Mouse (Mus musculus) spleen, postnatal 36 days (tissue): ENCODE data around the gene Gnl1.
"Not testable (repeated sequence)": the region's sequence is repeated elsewhere in the genome, so short reads cannot be mapped to it uniquely, and the experiment has no call there.

Source experiments
- DNase-seq, 2 experiments: peaks; one replicate each; pipeline ENCODE4 v3.0.0; 2022; ENCODE audit warnings: low spot score in 2 of 2, mixed read lengths in 1 of 2

The Gnl1 gene

DNA sequence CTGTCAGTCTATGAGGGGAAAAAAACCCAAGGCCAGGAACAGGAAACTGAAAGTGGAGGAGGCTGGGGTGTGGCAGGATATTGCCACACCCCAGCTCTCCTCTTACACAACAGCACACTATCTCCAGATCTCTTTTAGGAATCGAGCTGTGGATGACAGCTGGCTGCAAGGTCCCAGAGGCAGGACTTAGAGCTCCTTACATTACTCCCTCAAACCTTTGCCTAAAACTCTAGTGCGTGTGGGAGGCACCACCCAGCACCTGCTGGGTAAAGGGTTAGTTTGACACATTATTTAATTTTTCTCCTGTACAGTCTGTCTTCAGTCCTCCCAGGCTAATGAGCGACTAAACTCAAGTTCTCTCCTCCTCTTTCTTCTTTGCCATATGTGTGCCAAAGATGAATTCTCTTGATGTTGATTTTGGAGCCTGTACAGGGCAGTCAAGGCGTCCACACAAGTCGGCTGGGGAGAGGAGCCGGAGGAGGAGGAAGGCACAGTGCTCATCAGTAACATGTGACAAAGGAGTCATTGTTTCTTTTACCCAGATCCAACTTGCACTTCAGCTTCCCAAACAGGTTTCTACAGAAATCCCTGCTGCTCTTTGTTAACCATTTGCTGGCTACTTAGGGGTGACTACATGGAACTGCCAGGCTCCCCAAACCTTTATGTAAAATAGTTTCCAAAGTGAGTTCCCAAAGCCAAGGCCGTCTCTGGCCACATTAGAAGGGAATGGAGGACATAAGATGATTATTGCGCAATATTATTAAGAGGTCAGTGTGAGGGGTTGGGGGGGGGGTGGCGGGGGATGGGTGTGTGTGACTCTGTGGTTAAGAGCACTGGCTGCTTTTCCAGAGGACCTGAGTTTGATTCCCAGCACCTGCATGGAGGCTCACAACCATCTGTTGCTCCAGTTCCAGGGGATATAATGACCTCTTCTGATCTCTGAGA, 44.3 kb downstream of the Gnl1 start:
- DNase-seq: peak; percentile 60 to 71

DNA sequence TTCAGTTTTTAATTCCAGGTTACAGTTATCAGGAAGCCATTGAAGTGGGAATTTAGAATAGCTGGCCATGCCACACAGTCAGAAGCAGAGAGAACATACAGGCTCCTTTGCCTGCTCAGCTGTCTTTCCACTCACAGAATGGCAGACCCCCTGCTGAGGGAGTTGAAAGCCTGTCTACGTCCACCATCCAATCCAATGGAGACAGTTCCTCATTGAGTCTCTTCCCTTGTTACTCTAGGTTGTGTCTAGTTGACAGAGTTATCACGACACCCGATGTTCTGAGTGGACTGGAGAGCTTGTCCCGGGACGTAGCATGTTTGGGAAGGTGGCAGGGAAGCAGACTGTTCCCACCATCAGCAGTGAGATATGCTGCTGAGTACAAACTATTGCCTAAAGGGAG, 45.5 kb downstream of the Gnl1 start:
- no peak for DNase-seq

DNA sequence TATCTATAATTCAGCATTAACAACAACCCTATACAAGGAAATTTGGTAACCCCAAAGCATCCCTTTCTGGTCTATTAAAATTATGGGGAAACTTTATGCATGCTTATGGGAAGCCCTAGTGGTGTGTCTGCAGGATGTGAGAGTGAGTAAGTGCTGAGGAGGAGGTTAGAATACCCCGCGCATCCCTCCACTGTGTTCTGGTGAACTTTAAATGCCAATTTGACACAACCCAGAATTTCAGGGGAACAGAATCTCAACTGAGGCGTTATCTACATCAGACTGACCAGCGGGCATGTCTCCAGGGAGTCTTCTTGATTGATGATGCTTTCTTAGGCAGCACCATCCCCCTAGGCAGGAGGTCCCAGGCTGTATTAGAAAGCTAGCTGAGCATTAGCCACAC, 46.2 kb downstream of the Gnl1 start:
- no peak for DNase-seq

DNA sequence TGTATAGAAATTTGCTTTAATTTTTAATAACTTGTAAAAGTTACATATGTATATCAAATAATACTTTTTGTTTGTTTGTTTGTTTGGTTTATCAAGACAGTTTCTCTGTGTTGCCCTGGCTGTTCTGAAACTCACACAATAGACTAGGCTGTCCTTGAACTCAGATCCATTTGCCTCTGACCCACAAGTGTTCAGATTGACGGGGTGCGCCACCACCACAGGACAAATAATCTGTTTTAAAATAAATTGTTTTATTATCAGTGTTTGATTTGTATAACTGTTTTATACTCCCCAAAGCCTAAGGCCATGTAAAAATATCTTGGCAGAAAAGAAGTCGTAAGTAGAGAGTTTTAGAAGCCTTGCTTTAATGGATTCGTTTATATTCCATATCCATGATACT, 48.0 kb downstream of the Gnl1 start:
- no peak for DNase-seq

DNA sequence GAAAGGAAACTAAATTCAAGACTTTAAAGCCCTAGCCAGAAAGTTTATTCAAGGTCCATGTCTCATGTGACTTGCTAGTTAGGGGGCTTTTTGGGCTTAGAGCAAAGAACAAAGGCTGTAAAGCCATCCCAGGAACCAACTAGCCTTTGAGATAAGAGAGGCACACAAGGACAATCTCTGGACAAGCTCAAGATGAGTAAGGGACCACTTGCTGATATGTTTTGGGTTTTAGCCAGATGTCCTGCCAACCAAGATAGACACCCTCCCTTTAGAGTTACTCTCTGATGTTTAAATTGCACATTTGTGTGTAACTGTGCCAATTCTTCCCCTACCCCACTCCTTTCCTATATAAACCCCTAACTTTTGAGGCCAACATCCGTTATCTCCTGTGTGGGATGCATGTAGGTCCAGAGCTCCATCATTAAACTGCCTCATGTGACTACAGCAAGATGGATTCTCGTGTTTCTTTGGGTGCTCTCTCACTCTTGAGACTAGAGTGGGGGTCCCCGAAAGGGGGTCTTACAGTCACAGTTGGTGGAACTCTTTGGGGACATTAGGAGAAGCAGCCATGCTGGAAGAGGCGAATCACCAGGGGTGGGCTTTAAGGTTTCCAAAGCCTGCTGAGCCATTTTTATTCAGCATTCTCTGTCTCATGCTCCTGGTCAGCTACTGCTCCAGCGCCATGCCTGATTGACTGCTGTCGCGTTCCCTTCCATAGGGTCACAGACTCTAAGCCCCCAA, 49.4 kb downstream of the Gnl1 start:
- no peak for DNase-seq

DNA sequence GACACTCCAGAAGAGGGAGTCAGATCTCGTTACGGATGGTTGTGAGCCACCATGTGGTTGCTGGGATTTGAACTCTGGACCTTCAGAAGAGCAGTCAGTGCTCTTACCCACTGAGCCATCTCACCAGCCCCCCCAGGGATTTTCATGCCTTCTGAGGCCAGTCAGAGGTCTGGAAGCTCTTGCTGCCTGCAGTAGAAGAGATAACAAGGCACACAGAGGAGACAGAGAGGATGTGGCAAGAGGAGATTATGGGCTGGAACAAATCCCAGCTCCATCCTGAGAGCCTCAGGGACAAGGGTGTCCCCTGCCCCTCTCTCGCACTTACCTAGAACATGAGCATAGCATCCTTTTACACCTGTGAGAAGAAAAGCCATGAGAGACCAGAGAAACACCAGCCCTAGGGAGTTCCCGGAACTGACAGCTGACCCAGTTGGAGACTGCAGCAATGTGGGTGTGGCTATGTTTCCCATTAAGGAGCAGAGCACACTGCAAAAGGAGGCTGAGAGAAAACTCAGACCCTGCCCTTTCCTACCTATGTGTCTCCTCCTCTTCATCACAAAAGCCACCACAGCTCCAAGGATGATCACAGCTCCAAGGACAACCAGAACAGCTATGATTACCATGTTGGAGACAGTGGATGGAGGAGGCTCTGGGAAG, 50.5 kb downstream of the Gnl1 start:
- peak in 1 of 2 experiments; percentile 59 for DNase-seq

DNA sequence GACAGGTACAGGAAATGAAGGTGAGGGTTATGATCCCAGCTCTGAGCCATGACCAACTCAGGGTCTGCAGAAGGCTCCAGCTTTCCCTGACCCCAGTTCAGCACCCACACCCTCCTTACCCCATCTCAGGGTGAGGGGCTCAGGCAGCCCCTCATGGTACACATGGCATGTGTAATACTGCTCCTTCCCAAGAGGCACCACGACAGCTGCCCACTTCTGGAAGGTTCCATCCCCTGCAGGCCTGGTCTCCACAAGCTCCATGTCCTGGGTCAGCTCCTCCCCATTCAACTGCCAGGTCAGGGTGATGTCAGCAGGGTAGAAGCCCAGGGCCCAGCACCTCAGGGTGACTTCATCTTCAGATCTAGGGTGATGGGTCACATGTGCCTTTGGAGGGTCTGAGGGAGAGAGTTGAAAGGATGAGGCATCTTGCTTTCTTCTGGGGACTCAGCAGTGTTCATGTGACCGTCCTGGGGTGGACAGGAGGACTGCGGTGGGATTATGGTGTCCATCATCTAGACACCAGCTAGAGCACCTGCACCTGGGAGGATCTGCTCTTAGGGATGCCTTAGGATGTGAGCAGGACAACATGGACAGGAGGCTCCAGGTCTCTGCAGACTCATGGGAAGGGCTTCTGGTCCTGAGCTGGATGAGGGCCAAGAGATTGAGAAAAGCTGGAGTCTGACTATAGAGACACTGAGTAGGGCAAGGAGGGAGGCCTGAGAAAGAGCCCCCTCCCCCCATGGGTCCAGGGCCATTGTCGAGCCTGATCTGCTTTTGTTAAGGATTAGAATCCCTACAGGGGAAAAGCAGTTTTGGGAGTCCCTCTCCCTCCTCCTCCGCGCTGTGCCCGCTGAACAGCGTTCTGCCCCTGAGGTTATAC, 51.3 kb downstream of the Gnl1 start:
- DNase-seq: not testable (repeated sequence)

DNA sequence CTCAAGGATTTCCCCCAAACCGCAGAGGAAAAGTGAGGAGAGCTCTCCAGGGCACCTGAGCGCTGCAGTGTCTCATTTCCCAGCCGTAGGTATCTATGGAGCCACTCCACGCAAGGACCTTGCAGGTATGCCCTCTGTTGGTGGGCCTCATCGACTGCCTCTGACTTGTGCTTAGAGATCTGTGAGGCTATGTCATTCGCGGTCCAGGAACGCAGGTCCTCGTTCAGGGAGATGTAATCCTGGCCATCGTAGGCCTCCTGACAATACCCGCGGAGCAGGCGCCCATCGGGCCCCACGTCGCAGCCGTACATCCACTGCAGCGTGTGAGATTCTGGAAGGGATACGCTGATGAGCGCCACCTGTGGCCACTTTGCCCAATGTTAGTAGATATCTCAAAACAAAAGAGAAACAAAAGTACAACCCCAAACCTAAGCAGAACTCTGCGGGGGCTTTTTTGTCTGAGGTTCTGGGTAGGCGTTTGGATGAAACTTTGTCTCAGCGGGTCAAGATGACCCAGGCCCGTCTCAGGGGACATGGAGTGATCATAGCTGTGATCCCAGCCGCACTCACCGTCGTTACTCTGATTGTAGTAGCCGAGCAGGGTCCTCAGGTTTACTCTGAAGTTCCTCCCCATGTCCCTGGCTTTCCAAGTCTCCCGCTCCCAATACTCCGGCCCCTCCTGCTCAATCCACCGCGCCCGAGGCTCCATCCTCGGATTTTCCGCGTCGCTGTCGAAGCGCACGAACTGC, 52.1 kb downstream of the Gnl1 start:
- DNase-seq: peak; percentile 61 to 73

DNA sequence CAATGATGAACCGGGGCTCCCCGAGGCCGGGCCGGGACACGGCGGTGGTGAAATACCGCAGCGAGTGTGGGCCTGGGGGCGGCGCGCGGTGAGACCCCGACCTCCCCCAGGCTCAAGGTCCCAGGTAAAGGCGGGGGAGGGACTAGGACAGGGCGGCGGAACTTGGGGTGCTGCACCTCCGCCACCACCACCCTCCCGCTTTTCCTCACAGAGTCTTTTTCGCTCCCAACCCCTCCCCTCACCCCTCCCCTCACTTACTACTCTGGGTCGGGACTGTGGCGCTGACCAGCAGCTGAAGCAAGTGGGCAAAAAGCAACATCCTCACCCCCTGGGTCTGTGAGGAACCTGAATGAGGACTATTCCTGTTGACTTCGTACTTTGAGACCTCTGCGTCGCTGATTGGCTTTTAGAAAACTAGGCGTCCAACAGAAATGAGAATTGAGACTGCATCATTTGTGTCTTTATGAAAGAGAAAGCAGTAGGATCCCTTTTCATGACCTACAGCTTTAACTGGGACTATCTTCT, 52.8 kb downstream of the Gnl1 start, which contains the start of gene H2-T23:
Gene H2-T23 (minus strand): TSS at position 505 of the 525 bp plus-strand sequence.
- DNase-seq: peak; percentile 83 to 89

DNA sequence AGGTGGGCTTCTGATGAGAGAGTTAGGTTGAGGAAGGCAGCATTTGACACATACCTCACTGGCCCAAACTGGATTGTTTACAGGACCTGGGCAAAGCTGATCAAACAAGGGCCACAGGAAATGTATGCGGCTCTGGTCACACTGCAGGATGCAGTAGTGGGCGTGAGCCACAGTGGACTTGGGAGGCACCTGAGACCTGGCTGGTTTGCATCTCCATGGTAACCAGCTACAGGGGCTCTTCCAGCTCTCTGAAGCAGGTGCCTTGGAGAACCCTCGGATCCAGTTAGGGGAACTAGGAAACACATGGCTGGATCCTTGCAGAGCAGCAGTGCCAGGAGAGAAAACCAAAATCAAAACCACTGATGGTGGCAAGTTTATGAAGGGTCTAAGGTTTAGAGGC, 54.9 kb downstream of the Gnl1 start:
- not testable (repeated sequence) for DNase-seq

DNA sequence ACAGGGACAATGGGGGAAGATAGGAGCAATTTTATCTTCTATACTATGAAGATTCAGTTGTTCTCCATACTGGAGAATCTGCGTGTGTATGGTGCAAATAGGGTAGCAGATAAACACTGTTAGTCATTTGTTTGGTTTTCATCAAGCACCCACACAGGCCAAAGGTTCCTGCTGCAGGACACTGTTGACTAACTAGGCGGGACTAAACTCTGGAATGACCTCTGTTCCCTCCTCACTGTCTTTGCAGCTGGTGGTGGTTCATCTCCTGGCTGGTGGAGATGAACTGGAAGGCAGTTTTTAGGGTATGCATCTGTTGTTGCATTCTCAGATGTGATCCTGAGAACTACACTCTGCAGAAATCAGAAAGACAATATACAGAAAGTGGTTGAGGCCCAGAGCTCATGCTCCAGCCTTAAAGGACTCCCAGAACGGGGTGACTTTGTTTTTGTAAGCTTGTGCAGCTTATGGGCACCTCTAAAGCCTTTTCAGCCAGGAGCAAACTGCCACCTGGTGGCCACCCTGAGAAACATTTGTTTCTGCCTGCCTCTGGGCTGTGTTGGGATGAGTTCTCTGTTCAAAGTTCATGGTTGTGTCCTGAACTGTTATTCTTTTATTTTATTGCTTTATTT, 55.5 kb downstream of the Gnl1 start:
- DNase-seq: peak; percentile 70 to 72

DNA sequence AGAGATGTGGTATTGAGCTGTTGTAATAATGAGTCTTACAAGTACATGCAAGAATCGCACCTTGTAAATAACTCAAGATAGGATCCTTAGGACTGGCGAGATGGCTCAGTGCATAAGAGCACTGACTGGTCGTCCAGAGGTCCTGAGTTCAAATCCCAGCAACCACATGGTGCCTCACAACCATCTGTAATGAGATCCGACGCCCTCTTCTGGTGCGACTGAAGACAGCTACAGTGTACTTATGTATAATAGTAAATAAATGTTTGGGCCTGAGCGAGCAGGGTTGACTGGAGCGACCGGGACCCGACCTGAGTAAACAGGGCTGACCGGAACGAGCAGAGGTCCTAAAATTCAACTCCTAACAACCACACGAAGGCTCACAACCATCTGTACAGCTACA, 56.5 kb downstream of the Gnl1 start:
- not testable (repeated sequence) for DNase-seq
